Comparison of ENCODE assay signal across 27 mouse cellular contexts in the genomic region with DNA sequence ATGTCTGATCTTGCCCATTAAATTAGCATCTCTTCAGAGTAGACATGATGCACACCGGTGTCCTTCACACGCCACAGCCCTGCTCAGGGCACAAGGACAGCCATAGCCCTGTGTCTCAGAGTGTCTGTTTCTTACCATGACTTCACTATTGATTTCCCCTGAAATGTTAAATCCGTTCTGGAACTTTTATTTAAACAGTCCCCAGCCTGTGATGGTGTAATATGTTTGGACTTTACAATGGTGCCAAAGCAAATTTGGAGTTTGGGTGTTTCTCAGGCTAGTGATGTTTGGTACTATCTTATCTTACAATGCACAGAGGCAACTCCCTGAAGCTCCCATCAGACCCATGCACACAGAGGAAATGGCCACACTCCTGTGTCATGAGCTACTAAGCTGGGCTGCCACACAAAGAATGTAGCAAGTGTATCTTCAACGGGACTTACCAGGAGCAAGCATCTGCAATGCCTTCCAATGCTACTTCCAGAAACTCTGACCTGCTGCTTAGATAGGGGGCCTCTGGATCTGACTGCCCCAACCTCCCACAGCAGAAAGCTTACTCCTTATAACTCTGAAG.
DNase-seq lines count a peak whose midpoint lies in the region; ATAC-seq and TF ChIP-seq lines count a peak whose summit lies in the region.
"Had no signal": no experiment of that assay in that cellular context is flagged by ENCODE, and none has a peak within 500 bp of the region (broad histone marks: within the 10 kb centered on the region; RNA-seq: fewer than 3 reads in every experiment).

No protein-coding gene starts in this region.

- no peaks in the 10 kb centered on the region for H3K27me3 ChIP-seq in heart, embryonic 10.5 days (ENCODE audit: insufficient read depth, poor library complexity, severe bottlenecking)
- H3K27me3 ChIP-seq in liver, postnatal 0 days (ENCODE audit: insufficient read depth, low read length), result no peaks in the 10 kb centered on the region
- no peaks in the 10 kb centered on the region for H3K27me3 ChIP-seq in liver, embryonic 11.5 days (replicated peaks; ENCODE audit: control insufficient read depth, insufficient read depth, low read length)
- H3K27me3 ChIP-seq: CH12.LX; embryonic facial prominence, embryonic 12.5 days; embryonic facial prominence, embryonic 15.5 days; forebrain, embryonic 12.5 days; forebrain, embryonic 15.5 days; heart, embryonic 13.5 days; hindbrain, embryonic 13.5 days; intestine, embryonic 15.5 days had no signal

- H3K4me1 ChIP-seq in heart, embryonic 10.5 days, result no peaks in the 10 kb centered on the region
- H3K4me1 ChIP-seq in liver, postnatal 0 days (ENCODE audit: insufficient read depth), result no peaks in the 10 kb centered on the region
- H3K4me1 ChIP-seq in liver, embryonic 11.5 days (replicated peaks; ENCODE audit: control insufficient read depth, insufficient read depth, low read length), result no peaks in the 10 kb centered on the region
- 0 out of 2 replicates have a peak, but pooled peaks cover 3% of the 10 kb centered on the region for H3K4me1 ChIP-seq in embryonic fibroblast, embryonic 13.5 days (ENCODE audit: control insufficient read depth, insufficient read depth, low read length)
- H3K4me1 ChIP-seq: embryonic facial prominence, embryonic 12.5 days; embryonic facial prominence, embryonic 15.5 days; forebrain, embryonic 12.5 days; forebrain, embryonic 15.5 days; hindbrain, embryonic 10.5 days; intestine, embryonic 15.5 days had no signal

- H3K9ac ChIP-seq in liver, postnatal 0 days (replicated peaks), result no peak overlapping the region
- H3K9ac ChIP-seq in liver, embryonic 11.5 days (ENCODE audit: low read depth, low read length), result no peak overlapping the region
- H3K9ac ChIP-seq: embryonic facial prominence, embryonic 12.5 days; embryonic facial prominence, embryonic 15.5 days; forebrain, embryonic 12.5 days; forebrain, embryonic 15.5 days; heart, embryonic 13.5 days; hindbrain, embryonic 13.5 days; intestine, embryonic 15.5 days had no signal

- no peaks in the 10 kb centered on the region for H3K9me3 ChIP-seq in heart, embryonic 10.5 days
- no peaks in the 10 kb centered on the region for H3K9me3 ChIP-seq in liver, postnatal 0 days (ENCODE audit: low read length)
- H3K9me3 ChIP-seq in liver, embryonic 11.5 days (ENCODE audit: control insufficient read depth, low read length), result no peaks in the 10 kb centered on the region
- H3K9me3 ChIP-seq: embryonic facial prominence, embryonic 12.5 days; embryonic facial prominence, embryonic 15.5 days; forebrain, embryonic 12.5 days; forebrain, embryonic 15.5 days; heart, embryonic 13.5 days; hindbrain, embryonic 10.5 days; hindbrain, embryonic 13.5 days; intestine, embryonic 15.5 days had no signal

- no peak for TF ChIP-seq EP300 in liver, postnatal 0 days (IDR thresholded peaks at IDR 0.05; ENCODE audit: low read depth)

- H3K36me3 ChIP-seq in heart, embryonic 10.5 days, result no peaks in the 10 kb centered on the region
- H3K36me3 ChIP-seq in liver, postnatal 0 days (replicated peaks; ENCODE audit: insufficient read depth, low read length), result no peaks in the 10 kb centered on the region
- no peaks in the 10 kb centered on the region for H3K36me3 ChIP-seq in liver, embryonic 11.5 days (ENCODE audit: control insufficient read depth, insufficient read depth, low read length)
- H3K36me3 ChIP-seq: embryonic facial prominence, embryonic 12.5 days; embryonic facial prominence, embryonic 15.5 days; forebrain, embryonic 12.5 days; forebrain, embryonic 15.5 days; G1E; heart, embryonic 13.5 days; hindbrain, embryonic 10.5 days; hindbrain, embryonic 13.5 days; intestine, embryonic 15.5 days had no signal

- ATAC-seq in liver, postnatal 0 days, result peak; percentile 80
- no peak for ATAC-seq in liver, embryonic 11.5 days (replicated peaks; ENCODE audit: low FRiP score)
- ATAC-seq: forebrain, embryonic 15.5 days; hindbrain, embryonic 16.5 days; intestine, embryonic 15.5 days had no signal

- no peak overlapping the region for H3K27ac ChIP-seq in heart, embryonic 10.5 days
- no peak overlapping the region for H3K27ac ChIP-seq in liver, postnatal 0 days (ENCODE audit: low read depth)
- H3K27ac ChIP-seq in liver, embryonic 11.5 days (ENCODE audit: low read depth, low read length), result no peak overlapping the region
- peak overlapping the region; percentile 80 for H3K27ac ChIP-seq in embryonic fibroblast, embryonic 13.5 days (ENCODE audit: insufficient read depth, low read length)
- H3K27ac ChIP-seq: embryonic facial prominence, embryonic 12.5 days; embryonic facial prominence, embryonic 15.5 days; forebrain, embryonic 12.5 days; forebrain, embryonic 15.5 days; heart, embryonic 13.5 days; hindbrain, embryonic 10.5 days; hindbrain, embryonic 13.5 days; intestine, embryonic 15.5 days had no signal

- H3K4me3 ChIP-seq in heart, embryonic 10.5 days, result no peak overlapping the region
- no peak overlapping the region for H3K4me3 ChIP-seq in liver, postnatal 0 days (ENCODE audit: low read depth, low read length)
- H3K4me3 ChIP-seq in liver, embryonic 11.5 days (ENCODE audit: low read depth, low read length), result no peak overlapping the region
- no peak overlapping the region for H3K4me3 ChIP-seq in embryonic fibroblast, embryonic 13.5 days (ENCODE audit: insufficient read depth, low read length)
- H3K4me3 ChIP-seq: embryonic facial prominence, embryonic 12.5 days; embryonic facial prominence, embryonic 15.5 days; erythroblast, embryonic 14.5 days; forebrain, embryonic 12.5 days; forebrain, embryonic 15.5 days; heart, embryonic 13.5 days; hindbrain, embryonic 10.5 days; hindbrain, embryonic 13.5 days; intestine, embryonic 15.5 days had no signal

- WGBS in heart, embryonic 10.5 days, result 78% methylated on average over 4 of the region's 4 CpGs
- WGBS in liver, postnatal 0 days (ENCODE audit: insufficient replicate concordance), result 53% methylated on average over 4 of the region's 4 CpGs
- WGBS in liver, embryonic 11.5 days, result 71% methylated on average over 4 of the region's 4 CpGs

- H3K4me2 ChIP-seq in liver, postnatal 0 days (ENCODE audit: low read depth, low read length), result no peak overlapping the region
- no peak overlapping the region for H3K4me2 ChIP-seq in liver, embryonic 11.5 days
- H3K4me2 ChIP-seq: embryonic facial prominence, embryonic 12.5 days; embryonic facial prominence, embryonic 15.5 days; forebrain, embryonic 12.5 days; forebrain, embryonic 15.5 days; heart, embryonic 13.5 days; hindbrain, embryonic 13.5 days; intestine, embryonic 15.5 days had no signal

- peak; percentile 38 for DNase-seq in heart, embryonic 10.5 days (ENCODE audit: low spot score)
- DNase-seq in heart, postnatal 25 days (ENCODE audit: low spot score), result no peak
- no peak for DNase-seq in liver, postnatal 0 days
- no peak for DNase-seq in liver, embryonic 11.5 days (ENCODE audit: low spot score)
- no peak for DNase-seq in Muller cell, postnatal 12 days (ENCODE audit: inconsistent ontology term)
- DNase-seq: adrenal gland, adult 2 months; adrenal gland, postnatal 14 days; B cell, adult 2 months; cerebellum, adult 11 months; cerebellum, adult 2 months; cerebellum, adult 9-11 months; cerebellum, postnatal 25 days; gastrocnemius, postnatal 25 days; heart, postnatal 36 days had no signal

- no peak for TF ChIP-seq POLR2A in embryonic fibroblast, embryonic 13.5 days (IDR thresholded peaks at IDR 0.05; ENCODE audit: low read depth, low read length)

- no peak for TF ChIP-seq CTCF in liver, postnatal 0 days (IDR thresholded peaks at IDR 0.05; ENCODE audit: low read depth)
- no peak for TF ChIP-seq CTCF in embryonic fibroblast, embryonic 13.5 days (IDR thresholded peaks at IDR 0.05; ENCODE audit: borderline replicate concordance, insufficient read depth, low read length)

- intact Hi-C loops in heart, postnatal 25 days (cut with DNase I), result no loop called here
